Mouse (Mus musculus) kidney, adult 2 months (tissue): ENCODE data around the gene Hist1h3c. TPM values are rescaled to one million over a fixed set of nuclear protein-coding genes. Genes with fewer than 3 reads are reported as not detected.
"Not testable (repeated sequence)": the region's sequence is repeated elsewhere in the genome, so short reads cannot be mapped to it uniquely, and the experiment has no call there.

ENCODE experiments used
- DNase-seq: peaks from one replicate; pipeline ENCODE4 v3.0.0; 2021
- H3K27ac ChIP-seq: fragments of 200-500 bp; 2 replicates; pipeline ENCODE4 v1.5.1; 2012; ENCODE audit warnings: low read depth, low read length, control low read depth, inconsistent platforms; ENCODE audit not compliant: insufficient read depth
- H3K27me3 ChIP-seq: fragments of 200-500 bp; replicated peaks from 2 replicates; pipeline ENCODE4 v1.6.1; 2012; ENCODE audit warnings: mild to moderate bottlenecking, moderate library complexity, low read length, inconsistent platforms; ENCODE audit not compliant: control insufficient read depth, insufficient read depth
- H3K36me3 ChIP-seq: fragments of 200-500 bp; 2 replicates; pipeline ENCODE4 v1.6.1; 2012; ENCODE audit warnings: mild to moderate bottlenecking, moderate library complexity, low read length, inconsistent platforms; ENCODE audit not compliant: control insufficient read depth, insufficient read depth
- H3K4me1 ChIP-seq: fragments of 200-500 bp; 2 replicates; pipeline ENCODE4 v1.6.1; 2011; ENCODE audit warnings: low read length; ENCODE audit not compliant: control insufficient read depth, insufficient read depth
- H3K4me3 ChIP-seq: fragments of 200-500 bp; 2 replicates; pipeline ENCODE4 v1.5.1; 2011; ENCODE audit warnings: mild to moderate bottlenecking, low read depth, low read length, control low read depth; ENCODE audit not compliant: insufficient read depth
- CTCF ChIP-seq: fragments of 200-500 bp; conservative IDR thresholded peaks from 2 replicates; pipeline ENCODE4 v1.5.1; 2011; ENCODE audit warnings: low read depth, mild to moderate bottlenecking, control low read depth, low read length, moderate library complexity, mixed read lengths; ENCODE audit not compliant: insufficient read depth, insufficient read length
- POLR2A ChIP-seq: fragments of 200-500 bp; IDR thresholded peaks from one replicate; pipeline ENCODE4 v1.6.1; 2011; ENCODE audit warnings: low read depth, low read length, control low read depth
- WGBS: fragments of 180-500 bp; shearing (Covaris S2); methylation state at CpG from one replicate; pipeline ENCODE4 v1.1.7; 2018; 5-methylcytosine and 5-hydroxymethylcytosine counted together
- polyA plus RNA-seq: library from polyadenylated mRNA; depleted of rRNA; stranded (reverse); fragments of >200 nt; gene quantifications from 2 replicates; pipeline ENCODE4 v1.2.3, GENCODE M21; 2012

Gene Hist1h3c
- polyA plus RNA-seq, 1 experiment = 0.39 TPM

- peak; percentile 27 for DNase-seq
- no peak for TF ChIP-seq POLR2A
- TF ChIP-seq CTCF = no peak
- Histone ChIP-seq H3K36me3 (no peaks in the 10 kb centered on the region; the same call in 1 of the 2 replicates), H3K27ac (no peak overlapping the region), H3K27me3 (no peaks in the 10 kb centered on the region), H3K4me3 (no peak overlapping the region), H3K4me1 (0 out of 2 replicates have a peak, but pooled peaks cover 3% of the 10 kb centered on the region)
- WGBS = 61% methylated on average over 4 of the region's 4 CpGs
These were observed 36.7 kb downstream of the Hist1h3c start for GRCm38 (mm10) chr13:23708654-23709053.

- Histone ChIP-seq H3K27ac (no peak overlapping the region), H3K27me3 (no peaks in the 10 kb centered on the region), H3K4me1 (0 out of 2 replicates have a peak, but pooled peaks cover 3% of the 10 kb centered on the region), H3K4me3 (no peak overlapping the region), H3K36me3 (no peaks in the 10 kb centered on the region; the same call in 1 of the 2 replicates)
- DNase-seq = no peak
- WGBS = 95% methylated on average over 4 of the region's 4 CpGs
- TF ChIP-seq POLR2A = no peak
- TF ChIP-seq CTCF = no peak
These were observed 37.4 kb downstream of the Hist1h3c start for GRCm38 (mm10) chr13:23708041-23708440.

- no peak overlapping the region for H3K27ac ChIP-seq
- TF ChIP-seq CTCF (no peak), POLR2A (no peak)
- H3K27me3 ChIP-seq = no peaks in the 10 kb centered on the region
- H3K36me3 ChIP-seq = no peaks in the 10 kb centered on the region; the same call in 1 of the 2 replicates
- H3K4me1 ChIP-seq = 0 out of 2 replicates have a peak, but pooled peaks cover 3% of the 10 kb centered on the region
- DNase-seq = no peak
- H3K4me3 ChIP-seq = no peak overlapping the region
- 97% methylated on average over 12 of the region's 12 CpGs for WGBS
These were observed 38.6 kb downstream of the Hist1h3c start for GRCm38 (mm10) chr13:23706771-23707170.

- H3K4me1 ChIP-seq = peaks cover 3% of the 10 kb centered on the region; the same call in 1 of the 2 replicates
- DNase-seq = no peak
- no peaks in the 10 kb centered on the region; the same call in 1 of the 2 replicates for H3K36me3 ChIP-seq
- no peaks in the 10 kb centered on the region for H3K27me3 ChIP-seq
- TF ChIP-seq CTCF = no peak
- TF ChIP-seq POLR2A = no peak
- 96% methylated on average over 7 of the region's 7 CpGs for WGBS
- H3K27ac ChIP-seq = no peak overlapping the region
- no peak overlapping the region for H3K4me3 ChIP-seq
These were observed 39.5 kb downstream of the Hist1h3c start for GRCm38 (mm10) chr13:23705751-23706356.

GRCm38 (mm10) chr13:23702801-23703200 lies 42.6 kb downstream of the Hist1h3c start:
- H3K4me1 ChIP-seq, H3K36me3 ChIP-seq, H3K27ac ChIP-seq, H3K27me3 ChIP-seq, DNase-seq, H3K4me3 ChIP-seq: not testable (repeated sequence)
- 63% methylated on average over 2 of the region's 2 CpGs for WGBS

- Histone ChIP-seq H3K27ac (no peak overlapping the region), H3K36me3 (no peaks in the 10 kb centered on the region; the same call in 1 of the 2 replicates)
- WGBS = 78% methylated on average over 4 of the region's 4 CpGs
These were observed 43.2 kb downstream of the Hist1h3c start for GRCm38 (mm10) chr13:23702220-23702619.

GRCm38 (mm10) chr13:23700786-23701520 lies 44.4 kb downstream of the Hist1h3c start:
- Histone ChIP-seq H3K4me3 (no peak overlapping the region), H3K27me3 (no peaks in the 10 kb centered on the region), H3K4me1 (no peaks in the 10 kb centered on the region; the same call in 1 of the 2 replicates), H3K27ac (no peak overlapping the region), H3K36me3 (no peaks in the 10 kb centered on the region; the same call in 1 of the 2 replicates)
- TF ChIP-seq POLR2A = no peak
- peak; percentile 80 for TF ChIP-seq CTCF
- 21% methylated on average over 8 of the region's 8 CpGs for WGBS
- peak; percentile 90 for DNase-seq

More at GRCm38 (mm10) chr13:23702220-23702619, 43.2 kb downstream of the Hist1h3c start:
- H3K4me3 ChIP-seq = no peak overlapping the region
- no peak for TF ChIP-seq CTCF
- no peak for TF ChIP-seq POLR2A
- no peaks in the 10 kb centered on the region for H3K27me3 ChIP-seq
- H3K4me1 ChIP-seq = no peaks in the 10 kb centered on the region; the same call in 1 of the 2 replicates
- DNase-seq = no peak
